Mouse (Mus musculus) MEL-GATA-1-ER (cell line): ENCODE results near the gene Pgc.

Experiments
- DNase-seq: peaks from one replicate; pipeline ENCODE4 v3.0.0-alpha.2; 2012; ENCODE audit warnings: low read depth; ENCODE audit errors: extremely low read depth

Pgc gene

GRCm38 (mm10) chr17:47707961-47708360 is 18.7 kb upstream of the Pgc start:
- no peak for DNase-seq

GRCm38 (mm10) chr17:47708972-47709371 is 17.7 kb upstream of the Pgc start:
- DNase-seq = no peak

- DNase-seq = peak; percentile 49
Measured at GRCm38 (mm10) chr17:47710036-47710435, 16.6 kb upstream of the Pgc start.

DNA sequence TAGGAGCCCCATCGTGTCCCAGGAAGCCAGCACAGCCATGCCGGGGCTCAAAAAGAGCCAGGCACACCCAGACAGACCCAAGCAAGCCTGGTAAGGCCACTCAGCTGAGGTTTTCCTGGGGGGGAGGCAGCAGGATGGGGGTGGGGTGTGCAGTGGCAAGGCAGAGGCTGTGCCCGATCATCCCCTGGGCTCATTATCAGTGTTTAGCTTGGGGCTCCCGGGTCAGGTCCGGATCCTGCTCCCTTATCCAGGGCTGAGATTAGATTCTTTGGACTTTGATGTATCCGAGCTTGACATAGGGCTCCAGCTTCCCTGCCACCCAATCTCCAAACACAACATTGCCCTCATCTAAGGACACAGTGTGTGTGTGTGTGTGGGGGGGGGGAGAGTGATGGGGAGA is 14.8 kb upstream of the Pgc start:
- no peak for DNase-seq

GRCm38 (mm10) chr17:47712889-47713571 is 13.6 kb upstream of the Pgc start:
- no peak for DNase-seq

- no peak for DNase-seq
Measured at GRCm38 (mm10) chr17:47715037-47715436, 11.6 kb upstream of the Pgc start.

DNA sequence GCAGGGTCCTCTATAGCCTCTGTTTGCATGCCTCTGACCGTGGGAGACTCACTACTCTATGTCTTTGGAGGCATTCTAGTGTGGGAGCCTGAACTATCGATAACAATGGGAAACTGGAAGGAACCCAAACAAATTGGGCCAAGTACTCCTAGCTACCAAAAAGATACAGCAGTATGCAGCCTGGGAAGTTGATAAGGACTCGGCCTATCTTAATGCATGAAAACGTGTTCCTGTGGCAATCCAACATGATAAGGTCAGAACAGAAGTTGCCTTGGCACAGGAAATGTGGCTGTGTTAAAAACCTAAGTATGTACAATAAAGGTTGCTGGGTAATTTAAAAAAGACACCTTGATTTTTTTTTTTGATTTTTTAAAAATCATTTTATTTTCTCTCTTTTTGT is 5.5 kb upstream of the Pgc start:
- DNase-seq = peak; percentile 25

DNA sequence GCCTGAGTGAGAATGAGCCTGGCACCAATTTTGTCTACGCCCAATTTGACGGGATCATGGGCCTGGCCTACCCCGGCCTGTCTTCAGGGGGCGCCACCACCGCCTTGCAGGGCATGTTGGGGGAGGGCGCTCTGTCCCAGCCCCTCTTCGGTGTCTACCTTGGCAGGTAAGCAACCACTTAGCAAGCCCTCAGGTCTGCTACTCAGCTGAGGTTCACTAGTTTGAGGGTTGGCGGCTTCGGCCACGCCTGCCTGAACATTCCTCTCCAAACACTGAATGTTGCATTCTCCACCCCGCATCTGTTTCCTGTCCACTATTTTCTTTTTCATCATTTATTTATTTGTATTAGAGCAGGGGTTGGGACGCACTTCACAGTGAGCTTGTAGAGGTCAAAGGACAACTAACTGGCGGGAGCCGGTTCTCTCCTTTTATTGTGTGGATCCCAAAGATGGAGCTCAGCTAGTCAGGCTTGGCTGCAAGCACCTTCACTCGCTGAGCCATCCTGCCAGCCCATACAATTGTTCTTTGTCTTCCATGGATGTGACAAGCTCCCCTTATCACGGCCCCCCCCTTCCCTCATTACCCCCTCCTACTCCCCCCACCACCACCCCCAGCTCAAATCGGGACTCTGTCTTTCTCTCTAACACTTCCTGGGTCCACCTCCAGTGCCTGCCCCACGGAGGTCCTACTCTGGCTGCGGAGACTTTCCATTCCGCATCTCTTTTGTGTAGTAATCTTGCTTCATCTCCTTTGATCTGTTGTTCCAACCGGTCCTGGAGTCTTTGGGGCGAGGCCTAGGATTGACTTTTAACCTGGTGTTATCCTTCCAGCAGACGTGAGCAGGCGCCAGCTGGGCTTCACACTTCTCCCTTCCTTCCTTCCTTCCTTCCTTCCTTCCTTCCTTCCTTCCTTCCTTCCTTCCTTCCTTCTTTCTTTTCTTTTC is 4.3 kb downstream of the Pgc start:
- no peak for DNase-seq

DNA sequence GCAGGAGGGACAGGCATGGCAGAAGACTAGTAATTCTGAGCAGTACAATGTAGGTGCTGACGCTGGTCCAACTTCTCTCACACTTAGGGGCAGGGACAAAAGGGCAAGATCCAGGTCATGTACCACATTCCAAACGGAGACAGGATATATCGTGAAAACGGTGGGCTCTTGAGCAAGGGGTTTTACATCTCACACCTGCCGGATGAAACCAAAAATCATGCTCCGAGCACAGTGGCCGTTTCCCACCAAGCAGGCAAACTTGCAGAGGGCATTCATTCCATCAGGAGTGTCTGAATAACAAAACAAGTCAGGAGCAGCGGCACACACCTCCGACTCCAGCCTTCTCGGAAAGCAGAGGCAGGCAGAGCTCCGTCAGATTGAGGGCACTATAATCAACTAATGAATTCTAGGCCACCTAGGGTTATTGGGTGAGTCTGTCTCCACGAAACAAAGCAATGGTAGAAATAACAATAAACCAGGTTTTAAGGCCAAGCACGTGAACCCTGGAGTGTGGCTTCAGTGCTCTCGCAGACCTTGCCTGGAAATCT is 9.0 kb downstream of the Pgc start:
- DNase-seq = no peak

DNA sequence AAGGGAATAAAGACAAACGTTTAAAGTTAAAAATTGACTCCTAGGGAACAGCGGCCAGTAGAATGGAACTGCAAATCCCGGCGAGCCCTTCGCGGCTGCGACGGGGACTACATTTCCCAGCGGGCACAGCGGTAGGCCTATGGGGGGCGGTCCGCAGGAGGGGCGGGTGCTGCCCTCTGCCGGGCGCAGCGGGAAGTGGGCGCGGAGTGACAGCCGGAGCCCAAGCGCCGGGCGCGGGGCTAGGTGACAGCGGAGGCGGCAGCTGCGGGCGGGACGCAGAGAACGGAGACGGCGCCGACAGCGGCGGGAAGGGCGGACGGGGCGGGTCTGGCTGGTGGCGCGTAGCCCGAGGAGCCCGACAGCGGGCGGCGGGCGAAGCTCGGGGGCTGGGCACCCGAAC is 10.2 kb downstream of the Pgc start, which contains the start of gene Tfeb:
Gene Tfeb, plus strand, starts transcription at position 175 of the 400 bp plus-strand sequence.
- peak; percentile 60 for DNase-seq

DNA sequence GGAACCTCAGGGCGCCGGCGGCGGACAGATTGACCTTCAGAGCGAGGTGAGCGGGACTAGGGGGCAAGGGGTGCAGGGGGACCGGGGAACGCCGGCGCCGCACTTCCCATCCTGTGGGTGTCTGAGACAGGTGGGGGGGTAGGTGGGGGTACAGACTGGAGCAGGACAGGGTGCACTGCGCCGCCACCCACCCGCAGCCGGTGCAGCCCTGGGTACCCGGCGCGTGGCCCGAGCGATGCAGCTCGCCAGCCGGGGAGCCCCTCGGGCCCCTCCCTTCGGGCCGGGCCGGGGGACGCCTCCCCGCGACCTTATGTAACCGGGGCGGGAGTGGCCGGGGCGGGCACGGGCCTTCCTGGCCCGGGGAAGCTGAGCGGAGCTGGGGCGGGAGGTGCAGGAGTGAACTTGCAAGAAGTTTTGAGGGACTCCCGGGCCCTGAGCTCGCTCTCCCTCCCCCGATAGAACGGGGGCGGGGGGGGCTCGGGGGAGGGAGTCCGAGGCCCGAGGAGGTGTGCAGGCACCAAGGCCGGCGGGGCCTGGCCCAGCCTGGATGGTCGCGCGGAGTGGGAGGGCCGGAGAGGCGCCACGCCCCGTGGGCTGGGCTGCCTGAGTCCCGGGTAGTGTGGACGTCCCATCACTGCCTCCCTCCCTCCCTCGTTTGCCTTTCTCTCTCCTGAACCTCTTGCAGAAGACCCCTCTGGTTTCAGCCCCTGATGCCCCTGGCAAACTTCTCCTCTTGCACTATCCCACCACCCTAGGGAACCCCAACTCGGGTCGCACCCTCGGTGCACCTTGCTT is 10.8 kb downstream of the Pgc start:
- peak; percentile 64 for DNase-seq

DNA sequence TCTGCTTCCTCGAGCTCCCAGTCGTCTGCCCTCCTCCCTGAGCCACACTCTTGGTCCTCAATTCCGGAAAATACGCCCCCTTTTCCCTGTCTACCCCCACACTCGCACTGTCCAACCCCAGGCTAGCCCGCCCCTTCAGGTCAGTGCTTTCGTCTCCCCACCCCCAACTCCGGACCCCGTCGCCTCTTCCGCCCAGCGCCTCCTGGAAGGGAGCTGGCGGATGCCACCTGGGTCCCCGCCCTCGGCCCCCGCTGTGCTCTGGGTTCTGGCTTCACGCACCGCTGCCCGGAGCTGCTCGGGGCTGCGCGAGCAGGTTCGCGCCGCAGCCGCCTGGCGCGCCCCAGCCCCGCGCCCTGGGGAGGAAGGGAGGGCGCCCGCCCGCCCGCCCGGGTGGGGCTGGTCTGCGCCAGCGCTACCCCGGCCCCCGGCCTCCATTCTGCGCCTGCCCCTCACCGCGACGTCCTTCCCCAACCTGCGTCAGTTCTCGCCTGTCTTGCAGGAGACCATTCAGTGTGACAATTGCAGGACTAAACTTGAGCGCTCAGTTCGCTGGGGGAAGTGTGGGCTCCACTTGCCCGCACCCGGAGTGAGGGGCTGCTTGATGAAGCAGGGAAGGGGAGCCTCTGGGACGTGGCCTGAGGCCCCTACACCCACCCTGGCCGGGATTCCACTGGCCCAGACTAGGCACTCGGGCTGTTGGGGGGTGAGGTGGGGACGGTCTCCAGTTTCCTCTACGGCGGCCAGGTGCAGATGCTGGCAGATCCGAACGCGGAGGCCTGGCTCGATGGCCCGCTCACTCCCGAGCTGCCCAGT is 11.6 kb downstream of the Pgc start:
- DNase-seq = no peak

DNA sequence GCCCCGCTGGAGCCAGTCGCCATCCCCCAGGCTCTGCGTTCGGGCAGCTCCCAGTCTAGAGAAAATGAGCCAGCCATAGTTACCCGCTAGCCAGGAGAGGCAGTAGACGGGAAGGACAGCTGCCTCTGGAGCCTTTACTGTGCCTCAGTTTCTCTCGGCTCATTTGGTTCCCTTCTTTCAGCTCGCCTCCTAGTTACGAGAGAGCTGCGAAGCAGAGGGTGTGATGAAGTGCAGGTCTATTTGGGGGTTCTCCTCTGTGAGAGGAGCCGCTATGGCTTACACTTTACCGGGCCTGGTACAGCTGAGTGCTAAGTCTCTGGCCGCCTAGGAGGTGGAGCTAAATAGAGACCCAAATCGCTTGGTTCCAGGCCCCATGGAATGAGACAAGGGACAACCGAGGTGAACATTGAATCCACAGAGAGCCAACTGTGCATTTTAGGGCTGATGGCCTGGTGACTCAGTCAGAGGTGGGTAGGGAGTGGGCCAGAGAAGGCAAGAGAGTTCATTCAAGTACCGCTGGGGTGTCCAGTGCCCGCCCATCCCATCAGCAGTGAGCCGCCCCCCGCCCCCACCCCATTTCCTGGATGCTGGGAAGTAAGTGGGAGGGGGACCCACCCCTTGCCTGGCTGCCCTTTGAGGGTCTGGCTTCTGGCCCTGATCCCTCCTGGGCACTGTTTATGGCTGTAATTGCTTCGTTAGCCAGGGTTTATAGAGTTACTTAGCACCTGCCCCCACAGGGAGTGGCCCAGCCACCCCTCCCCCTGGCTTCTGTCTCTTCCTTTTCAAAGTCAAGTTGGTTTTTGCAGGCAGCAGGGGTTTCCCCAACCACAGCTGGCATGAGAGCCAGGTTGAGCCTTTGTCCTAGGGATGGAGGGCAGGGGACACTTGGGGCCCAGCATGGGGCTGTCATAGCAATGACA is 12.5 kb downstream of the Pgc start:
- DNase-seq = no peak

DNA sequence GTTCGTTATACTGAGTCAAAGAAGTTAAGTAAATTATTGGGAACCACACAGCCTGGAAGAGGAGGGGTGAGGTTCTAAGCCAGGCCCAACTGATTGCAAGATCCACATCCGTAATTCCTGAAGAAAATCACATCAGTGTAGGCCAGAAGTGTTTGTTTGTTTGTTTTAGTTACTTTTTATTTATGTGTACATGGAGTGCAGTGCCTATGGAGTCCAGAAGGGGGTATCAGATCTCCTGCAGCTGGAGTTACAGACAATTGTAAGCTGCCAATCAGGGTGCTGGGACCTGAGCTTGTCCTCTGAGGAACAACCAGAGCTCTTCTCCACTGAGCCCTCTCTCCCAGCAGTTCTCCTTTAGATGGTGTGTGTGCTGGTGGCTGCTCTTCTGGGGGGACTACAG is 13.5 kb downstream of the Pgc start:
- DNase-seq = peak; percentile 44

- DNase-seq = peak; percentile 82
Measured at GRCm38 (mm10) chr17:47742991-47743734, 16.5 kb downstream of the Pgc start.

DNA sequence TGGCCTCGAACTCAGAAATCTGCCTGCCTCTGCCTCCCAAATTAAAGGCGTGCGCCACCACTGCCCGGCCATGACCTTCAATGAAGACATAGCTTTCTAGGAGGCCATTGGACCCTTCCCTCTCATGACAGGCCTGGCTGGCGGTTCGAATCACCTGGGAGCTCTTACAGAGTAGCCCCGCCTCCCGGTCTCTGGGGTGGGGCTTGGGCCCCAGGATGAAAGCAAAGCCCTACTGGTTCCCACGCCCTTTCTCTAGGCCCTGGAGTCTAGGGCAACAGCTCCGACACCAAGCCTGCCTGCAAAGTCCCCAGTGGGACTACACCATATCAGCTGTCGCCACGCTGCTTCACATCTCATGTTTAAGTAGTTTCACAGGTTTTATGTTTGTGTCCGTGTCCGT is 17.4 kb downstream of the Pgc start:
- no peak for DNase-seq

- peak; percentile 40 for DNase-seq
Measured at GRCm38 (mm10) chr17:47744746-47745368, 18.2 kb downstream of the Pgc start.

DNA sequence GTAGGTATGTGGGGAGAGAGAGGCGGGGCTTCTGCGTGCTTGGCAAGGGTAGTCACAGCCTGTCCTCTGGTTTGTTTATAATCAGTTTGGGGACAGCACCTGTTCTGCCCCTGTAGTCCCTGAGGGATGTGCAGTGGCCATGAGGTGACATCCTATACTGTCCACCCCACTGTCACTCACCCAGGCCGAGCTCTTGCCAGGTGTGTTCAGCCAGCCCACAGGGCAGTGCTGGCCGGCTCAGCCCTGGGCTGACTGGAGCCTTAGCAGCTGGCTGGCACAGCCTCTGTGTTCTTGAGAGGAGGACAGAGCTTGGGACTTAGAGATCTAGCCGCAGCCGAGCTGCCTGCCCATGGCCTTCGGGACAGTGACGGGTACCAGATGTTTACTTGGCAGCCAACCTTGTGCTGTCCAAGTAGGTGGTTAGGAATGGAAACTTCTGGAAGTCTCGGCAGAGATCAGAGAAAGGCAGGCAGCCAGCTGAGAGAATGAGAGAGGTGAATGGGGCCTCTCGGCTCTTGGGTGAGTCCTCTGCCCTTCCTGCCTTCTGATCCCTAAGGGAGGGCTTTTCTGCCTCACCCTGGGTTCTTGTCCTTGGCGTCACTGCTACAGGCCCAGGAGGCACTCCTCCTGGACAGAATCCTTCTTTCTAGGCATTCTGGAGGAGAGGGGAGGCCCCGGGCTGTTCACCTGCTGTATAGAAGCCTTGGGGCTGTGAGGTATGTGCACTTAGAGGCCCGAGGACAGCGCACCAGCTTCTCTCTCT is 22.3 kb downstream of the Pgc start:
- no peak for DNase-seq
